ENCODE assay signal across 8 mouse cellular contexts in genomic region chr8:109961693-109962367, GRCm38 (mm10). TPM values are rescaled to one million over a fixed set of nuclear protein-coding genes. Genes with fewer than 3 reads are reported as not detected.
DNase-seq lines count a peak whose midpoint lies in the region; ATAC-seq and TF ChIP-seq lines count a peak whose summit lies in the region.

Gene Marveld3, minus strand, starts transcription at chr8:109962203.

- no peak for DNase-seq in cerebellum, adult 9-10 months
- peak; percentile 61 for DNase-seq in forebrain, embryonic 14.5 days (ENCODE audit: low spot score)
- DNase-seq in kidney, adult 9 months, result peak; percentile 84
- DNase-seq in lung, postnatal 0 days (ENCODE audit: low spot score), result peak; percentile 85
- DNase-seq in retina, postnatal 7 days (ENCODE audit: low read depth, low spot score), result peak; percentile 65
- DNase-seq in layer of hippocampus, adult 9-11 months, result no peak

- WGBS in bone marrow, adult 2 months, result 6% methylated on average over 64 of the region's 64 CpGs
- WGBS in forebrain, embryonic 14.5 days, result 2% methylated on average over 64 of the region's 64 CpGs
- WGBS in lung, postnatal 0 days, result 2% methylated on average over 50 of the region's 64 CpGs

- H3K4me2 ChIP-seq in forebrain, embryonic 14.5 days (ENCODE audit: low read length), result peak within 1 kb of the TSS; percentile 68
- peak within 1 kb of the TSS; percentile 61 for H3K4me2 ChIP-seq in lung, postnatal 0 days (replicated peaks; ENCODE audit: low read depth, low read length)

- no peak within 1 kb of the TSS for H3K4me3 ChIP-seq in bone marrow, adult 2 months (replicated peaks; ENCODE audit: control insufficient read depth, low read depth, low read length)
- peak within 1 kb of the TSS; percentile 33 for H3K4me3 ChIP-seq in forebrain, embryonic 14.5 days (ENCODE audit: low read depth, low read length)
- H3K4me3 ChIP-seq in lung, postnatal 0 days (ENCODE audit: low read depth, low read length), result peak within 1 kb of the TSS; percentile 50

- H3K27me3 ChIP-seq in forebrain, embryonic 14.5 days (replicated peaks; ENCODE audit: control insufficient read depth, insufficient read depth, low read length), result peaks cover 10% of the 10 kb centered on the region; the same call in 1 of the 2 replicates
- H3K27me3 ChIP-seq in lung, postnatal 0 days (replicated peaks; ENCODE audit: insufficient read depth, low read length), result 0 out of 2 replicates have a peak, but pooled peaks cover 20% of the 10 kb centered on the region

- ATAC-seq in cerebellum, adult (ENCODE audit: insufficient number of reproducible peaks, low FRiP score, low TSS enrichment), result peak; percentile 26; the same call in 1 of the 2 replicates
- peak; percentile 57; the same call in 1 of the 2 replicates for ATAC-seq in forebrain, embryonic 14.5 days
- peak; percentile 81 for ATAC-seq in lung, postnatal 0 days

- no peaks in the 10 kb centered on the region for H3K4me1 ChIP-seq in bone marrow, adult 2 months (ENCODE audit: control insufficient read depth, insufficient read depth, low read length)
- H3K4me1 ChIP-seq in forebrain, embryonic 14.5 days (ENCODE audit: control insufficient read depth, insufficient read depth, low read length), result peaks cover 14% of the 10 kb centered on the region
- no peaks in the 10 kb centered on the region for H3K4me1 ChIP-seq in lung, postnatal 0 days (ENCODE audit: insufficient read depth, low read depth, low read length)

- no peaks in the 10 kb centered on the region for H3K36me3 ChIP-seq in forebrain, embryonic 14.5 days (ENCODE audit: control insufficient read depth, insufficient read depth, low read length)
- H3K36me3 ChIP-seq in lung, postnatal 0 days (ENCODE audit: insufficient read depth, low read length), result no peaks in the 10 kb centered on the region

- H3K27ac ChIP-seq in bone marrow, adult 2 months (ENCODE audit: control insufficient read depth, insufficient read depth, low read depth, low read length, poor library complexity), result no peak within 1 kb of the TSS
- no peak within 1 kb of the TSS for H3K27ac ChIP-seq in forebrain, embryonic 14.5 days (ENCODE audit: low read depth, low read length)
- peak within 1 kb of the TSS; percentile 72 for H3K27ac ChIP-seq in lung, postnatal 0 days (ENCODE audit: low read length)

- TF ChIP-seq POLR2A in bone marrow, adult 2 months (IDR thresholded peaks at IDR 0.05; ENCODE audit: borderline replicate concordance, control insufficient read depth, low read depth, low read length), result no peak

- peak within 1 kb of the TSS; percentile 43 for H3K9ac ChIP-seq in forebrain, embryonic 14.5 days (ENCODE audit: low read length)
- H3K9ac ChIP-seq in lung, postnatal 0 days (replicated peaks; ENCODE audit: low read depth), result peak within 1 kb of the TSS; percentile 51

- H3K9me3 ChIP-seq in forebrain, embryonic 14.5 days (replicated peaks; ENCODE audit: control insufficient read depth, low read length), result no peaks in the 10 kb centered on the region
- no peaks in the 10 kb centered on the region for H3K9me3 ChIP-seq in lung, postnatal 0 days (ENCODE audit: low read length)

- TF ChIP-seq EP300 in lung, postnatal 0 days (IDR thresholded peaks at IDR 0.05), result no peak

- TF ChIP-seq CTCF in bone marrow, adult 2 months (IDR thresholded peaks at IDR 0.05; ENCODE audit: control insufficient read depth, insufficient read depth, low read length), result peak; percentile 54; the same call in 1 of the 2 replicates
- TF ChIP-seq CTCF in lung, postnatal 0 days (IDR thresholded peaks at IDR 0.05), result peak; percentile 95

RNA-seq across cellular contexts. Expression of gene Marveld3, which starts in this region (rescaled TPM):
- 0.62 TPM in 1 of 2 replicates, not detected in the other for polyA plus RNA-seq in bone marrow, adult 2 months (2011; ENCODE audit: insufficient read depth, insufficient read length, low replicate concordance, missing spikeins)
- polyA plus RNA-seq in forebrain, embryonic 14.5 days (2014; fragmentation: Nextera tagmentation; extraction: Ambion mirVana), result 0.79 and 1.3 TPM in 2 replicates
- 10.4 and 13.4 TPM in 2 replicates for polyA plus RNA-seq in lung, postnatal 0 days (2015; fragmentation: Nextera tagmentation; extraction: Ambion mirVana)

Comparison
In these comparisons a context has a peak if more than half of its experiments do, and no peak if none do; other contexts are left out.
1. ATAC-seq: peak in every context shown above with its lines; median percentile 81 in lung, postnatal 0 days; 57 in forebrain, embryonic 14.5 days; 26 in cerebellum, adult.
2. DNase-seq: peak in forebrain, embryonic 14.5 days (single experiment), kidney, adult 9 months (single experiment), lung, postnatal 0 days (single experiment) and retina, postnatal 7 days (single experiment); none in cerebellum, adult 9-10 months (single experiment) and layer of hippocampus, adult 9-11 months (single experiment).